Mouse (Mus musculus): ENCODE results near the gene Cenpb.

GRCm38 (mm10) chr2:131223569-131223968 lies 43.7 kb upstream of the Cenpb start:
- TF ChIP-seq CTCF (IDR thresholded peaks at IDR 0.05; ENCODE audit: low read depth) (no peak), EP300 (IDR thresholded peaks at IDR 0.05; ENCODE audit: low read depth) (peak; percentile 97)
